Mouse (Mus musculus) cortical plate, adult 2 months (tissue): Measurements from ENCODE around the gene Mcu.

ENCODE experiments used
- CTCF ChIP-seq: fragments of 200-500 bp; IDR thresholded peaks from 2 replicates; pipeline ENCODE4 v1.5.1; 2011; ENCODE audit warnings: mild to moderate bottlenecking, control low read depth, low read length; ENCODE audit not compliant: insufficient read depth; ENCODE audit errors: extremely low read depth
- POLR2A ChIP-seq: fragments of 200-500 bp; IDR thresholded peaks from 2 replicates; pipeline ENCODE4 v1.6.1; 2011; ENCODE audit warnings: mild to moderate bottlenecking, low read length, control low read depth; ENCODE audit not compliant: insufficient read depth; ENCODE audit errors: extremely low read depth

GRCm38 (mm10) chr10:59616522-59616921 lies at the start of gene Mcu:
- TF ChIP-seq POLR2A (peak; percentile 84), CTCF (no peak)
